Mouse (Mus musculus) liver, embryonic 13.5 days (tissue): Measurements from ENCODE around the gene Abhd6. TPM values are rescaled to one million over a fixed set of nuclear protein-coding genes. Genes with fewer than 3 reads are reported as not detected.

Experiments
- ATAC-seq: fragments of 200-750 bp; cut with Nextera tagmentation; 2 replicates; pipeline ENCODE4 v1.8.0; 2017; ENCODE audit warnings: low read depth, mild to moderate bottlenecking, moderate number of reproducible peaks, moderate library complexity
- DNase-seq: peaks from one replicate; pipeline ENCODE4 v3.0.0; 2022
- H3K27ac ChIP-seq: fragments of 300-500 bp; sonication (generic); 2 replicates; pipeline ENCODE4 v1.5.1; 2015; ENCODE audit warnings: moderate library complexity, mild to moderate bottlenecking, inconsistent platforms
- H3K27me3 ChIP-seq: fragments of 300-500 bp; sonication (generic); 2 replicates; pipeline ENCODE4 v1.6.1; 2015; ENCODE audit warnings: mild to moderate bottlenecking, inconsistent platforms
- H3K36me3 ChIP-seq: fragments of 300-500 bp; sonication (generic); 2 replicates; pipeline ENCODE4 v1.6.1; 2015; ENCODE audit warnings: mild to moderate bottlenecking, inconsistent platforms
- H3K4me1 ChIP-seq: fragments of 300-500 bp; sonication (generic); replicated peaks from 2 replicates; pipeline ENCODE4 v1.6.1; 2015; ENCODE audit warnings: inconsistent platforms
- H3K4me2 ChIP-seq: fragments of 300-500 bp; sonication (generic); 2 replicates; pipeline ENCODE4 v1.6.1; 2015; ENCODE audit warnings: inconsistent platforms, mild to moderate bottlenecking, moderate library complexity
- H3K4me3 ChIP-seq: fragments of 300-500 bp; sonication (generic); replicated peaks from 2 replicates; pipeline ENCODE4 v1.5.1; 2015; ENCODE audit warnings: mild to moderate bottlenecking, inconsistent platforms
- H3K9ac ChIP-seq: fragments of 300-500 bp; sonication (generic); 2 replicates; pipeline ENCODE4 v1.6.1; 2015; ENCODE audit warnings: mild to moderate bottlenecking, inconsistent platforms
- H3K9me3 ChIP-seq: fragments of 300-500 bp; sonication (generic); replicated peaks from 2 replicates; pipeline ENCODE4 v1.6.1; 2016; ENCODE audit warnings: inconsistent platforms
- WGBS: fragments of 180-500 bp; shearing (Covaris S2); methylation state at CpG from one replicate; pipeline ENCODE4 v1.1.7; 2015; ENCODE audit not compliant: insufficient replicate concordance; 5-methylcytosine and 5-hydroxymethylcytosine counted together
- polyA plus RNA-seq: library from polyadenylated mRNA; unstranded; fragments of >200 nt; fragmentation: Nextera tagmentation; extraction: Ambion mirVana; gene quantifications from 2 replicates; pipeline ENCODE4 v1.2.1, GENCODE M21; 2015

Gene Abhd6
- polyA plus RNA-seq, 1 experiment from 2014 or later, result 9.3 TPM

- ATAC-seq (no peak), DNase-seq (no peak)
- Histone ChIP-seq H3K9ac (no peak overlapping the region), H3K27ac (no peak overlapping the region), H3K36me3 (no peaks in the 10 kb centered on the region), H3K27me3 (no peaks in the 10 kb centered on the region), H3K4me1 (no peaks in the 10 kb centered on the region), H3K9me3 (no peaks in the 10 kb centered on the region), H3K4me3 (no peak overlapping the region), H3K4me2 (no peak overlapping the region)
- WGBS, result 64% methylated on average over 13 of the region's 13 CpGs
Measured at GRCm38 (mm10) chr14:8032087-8032944, 29.6 kb downstream of the Abhd6 start.

- 58% methylated on average over 5 of the region's 5 CpGs for WGBS
- DNase-seq (no peak), ATAC-seq (no peak)
- Histone ChIP-seq H3K9me3 (no peaks in the 10 kb centered on the region), H3K27me3 (no peaks in the 10 kb centered on the region), H3K36me3 (no peaks in the 10 kb centered on the region), H3K4me3 (no peak overlapping the region), H3K9ac (no peak overlapping the region), H3K4me1 (no peaks in the 10 kb centered on the region), H3K27ac (no peak overlapping the region), H3K4me2 (no peak overlapping the region)
Measured at GRCm38 (mm10) chr14:8034561-8034960, 31.9 kb downstream of the Abhd6 start.

GRCm38 (mm10) chr14:8035951-8036350, 33.2 kb downstream of the Abhd6 start:
- H3K27ac ChIP-seq, result no peak overlapping the region
- H3K9me3 ChIP-seq, result no peaks in the 10 kb centered on the region
- H3K9ac ChIP-seq, result no peak overlapping the region
- no peaks in the 10 kb centered on the region for H3K4me1 ChIP-seq
- no peak overlapping the region for H3K4me2 ChIP-seq
- WGBS, result 73% methylated on average over 6 of the region's 6 CpGs
- no peaks in the 10 kb centered on the region for H3K27me3 ChIP-seq
- no peak for DNase-seq
- no peak overlapping the region for H3K4me3 ChIP-seq
- ATAC-seq, result no peak
- no peaks in the 10 kb centered on the region for H3K36me3 ChIP-seq

- H3K4me1 ChIP-seq, result no peaks in the 10 kb centered on the region
- no peak overlapping the region for H3K27ac ChIP-seq
- no peak overlapping the region for H3K9ac ChIP-seq
- DNase-seq (no peak), ATAC-seq (no peak)
- no peak overlapping the region for H3K4me2 ChIP-seq
- WGBS, result 69% methylated on average over 5 of the region's 5 CpGs
- H3K4me3 ChIP-seq, result no peak overlapping the region
- H3K36me3 ChIP-seq, result no peaks in the 10 kb centered on the region
- H3K27me3 ChIP-seq, result no peaks in the 10 kb centered on the region
- no peaks in the 10 kb centered on the region for H3K9me3 ChIP-seq
Measured at GRCm38 (mm10) chr14:8036406-8036805, 33.7 kb downstream of the Abhd6 start.

- 14% methylated on average over 5 of the region's 5 CpGs for WGBS
- Histone ChIP-seq H3K27ac (no peak overlapping the region), H3K9ac (no peak overlapping the region), H3K4me2 (no peak overlapping the region), H3K9me3 (no peaks in the 10 kb centered on the region), H3K27me3 (no peaks in the 10 kb centered on the region), H3K4me3 (no peak overlapping the region), H3K4me1 (no peaks in the 10 kb centered on the region), H3K36me3 (no peaks in the 10 kb centered on the region)
- ATAC-seq (no peak), DNase-seq (no peak)
Measured at GRCm38 (mm10) chr14:8038150-8038549, 35.4 kb downstream of the Abhd6 start.

GRCm38 (mm10) chr14:8038791-8039448, 36.2 kb downstream of the Abhd6 start:
- WGBS, result 55% methylated on average over 7 of the region's 7 CpGs
- no peak for DNase-seq

GRCm38 (mm10) chr14:8040179-8040578, 37.5 kb downstream of the Abhd6 start:
- no peak overlapping the region for H3K4me2 ChIP-seq
- DNase-seq (no peak), ATAC-seq (no peak)
- H3K27ac ChIP-seq, result no peak overlapping the region
- H3K27me3 ChIP-seq, result no peaks in the 10 kb centered on the region
- 42% methylated on average over 3 of the region's 3 CpGs for whole genome bisulfite sequencing
- H3K9ac ChIP-seq, result no peak overlapping the region
- no peaks in the 10 kb centered on the region for H3K9me3 ChIP-seq
- H3K4me3 ChIP-seq, result no peak overlapping the region
- no peaks in the 10 kb centered on the region for H3K4me1 ChIP-seq
- H3K36me3 ChIP-seq, result no peaks in the 10 kb centered on the region

More at GRCm38 (mm10) chr14:8038791-8039448, 36.2 kb downstream of the Abhd6 start:
- H3K27me3 ChIP-seq, result no peaks in the 10 kb centered on the region
- H3K4me2 ChIP-seq, result no peak overlapping the region
- no peak for ATAC-seq
- H3K4me1 ChIP-seq, result no peaks in the 10 kb centered on the region
- no peak overlapping the region for H3K9ac ChIP-seq
- no peak overlapping the region for H3K4me3 ChIP-seq
- H3K36me3 ChIP-seq, result no peaks in the 10 kb centered on the region
- H3K9me3 ChIP-seq, result no peaks in the 10 kb centered on the region
- no peak overlapping the region for H3K27ac ChIP-seq

GRCm38 (mm10) chr14:8040911-8041678, 38.4 kb downstream of the Abhd6 start:
- H3K4me1 ChIP-seq, result no peaks in the 10 kb centered on the region
- no peak for DNase-seq
- no peak overlapping the region for H3K4me2 ChIP-seq
- ATAC-seq, result no peak
- no peaks in the 10 kb centered on the region for H3K27me3 ChIP-seq
- H3K9ac ChIP-seq, result no peak overlapping the region
- H3K36me3 ChIP-seq, result no peaks in the 10 kb centered on the region
- no peak overlapping the region for H3K27ac ChIP-seq
- no peaks in the 10 kb centered on the region for H3K9me3 ChIP-seq
- H3K4me3 ChIP-seq, result no peak overlapping the region
- 72% methylated on average over 12 of the region's 12 CpGs for WGBS

- H3K4me2 ChIP-seq, result no peak overlapping the region
- H3K4me1 ChIP-seq, result no peaks in the 10 kb centered on the region
- H3K27me3 ChIP-seq, result no peaks in the 10 kb centered on the region
- no peaks in the 10 kb centered on the region for H3K9me3 ChIP-seq
- no peak overlapping the region for H3K27ac ChIP-seq
- no peaks in the 10 kb centered on the region for H3K36me3 ChIP-seq
- DNase-seq (no peak), ATAC-seq (no peak)
- WGBS, result 71% methylated on average over 2 of the region's 2 CpGs
- no peak overlapping the region for H3K4me3 ChIP-seq
- H3K9ac ChIP-seq, result no peak overlapping the region
Measured at GRCm38 (mm10) chr14:8042120-8042519, 39.4 kb downstream of the Abhd6 start.

- no peaks in the 10 kb centered on the region for H3K9me3 ChIP-seq
- no peaks in the 10 kb centered on the region for H3K36me3 ChIP-seq
- ATAC-seq (no peak), DNase-seq (no peak)
- no peak overlapping the region for H3K4me3 ChIP-seq
- no peak overlapping the region for H3K9ac ChIP-seq
- no peak overlapping the region for H3K4me2 ChIP-seq
- no peaks in the 10 kb centered on the region for H3K27me3 ChIP-seq
- no peak overlapping the region for H3K27ac ChIP-seq
- 86% methylated on average over 9 of the region's 9 CpGs for WGBS
- H3K4me1 ChIP-seq, result no peaks in the 10 kb centered on the region
Measured at GRCm38 (mm10) chr14:8042577-8042976, 39.9 kb downstream of the Abhd6 start.

- H3K4me3 ChIP-seq, result no peak overlapping the region
- no peaks in the 10 kb centered on the region for H3K36me3 ChIP-seq
- H3K9me3 ChIP-seq, result no peaks in the 10 kb centered on the region
- WGBS, result 51% methylated on average over 8 of the region's 8 CpGs
- no peak for DNase-seq
- H3K4me1 ChIP-seq, result no peaks in the 10 kb centered on the region
- no peak overlapping the region for H3K9ac ChIP-seq
- no peak overlapping the region for H3K4me2 ChIP-seq
- no peaks in the 10 kb centered on the region for H3K27me3 ChIP-seq
- no peak for ATAC-seq
- H3K27ac ChIP-seq, result no peak overlapping the region
Measured at GRCm38 (mm10) chr14:8044330-8044729, 41.6 kb downstream of the Abhd6 start.
